Mouse (Mus musculus): ENCODE results near the gene Itgb4. TPM values are rescaled to one million over a fixed set of nuclear protein-coding genes. Genes with fewer than 3 reads are reported as not detected.

Itgb4 gene
- total RNA-seq (2021) = 1 to 10 TPM; 4.7 to 4.8 TPM

GRCm38 (mm10) chr11:115974309-115975082 is at the start of gene Itgb4:
TSS of gene Itgb4 (plus strand) at chr11:115974709.
- no peak for DNase-seq (ENCODE audit: extremely low spot score in 1 of 2, low spot score in 2 of 2)
- intact Hi-C loops (cut with DNase I) = no loop called here

GRCm38 (mm10) chr11:115929031-115929430 is 45.5 kb upstream of the Itgb4 start:
- DNase-seq (ENCODE audit: extremely low spot score in 1 of 2, low spot score in 2 of 2) = no peak
- intact Hi-C loops (cut with DNase I) = no loop called here

GRCm38 (mm10) chr11:115929818-115930217 is 44.7 kb upstream of the Itgb4 start:
- DNase-seq (ENCODE audit: extremely low spot score in 1 of 2, low spot score in 2 of 2) = no peak
- intact Hi-C loops (cut with DNase I) = no loop called here

- DNase-seq (ENCODE audit: extremely low spot score in 1 of 2, low spot score in 2 of 2) = no peak
- intact Hi-C loops (cut with DNase I) = no loop called here
Observed at GRCm38 (mm10) chr11:115931235-115931634, 43.3 kb upstream of the Itgb4 start.

- DNase-seq (ENCODE audit: extremely low spot score in 1 of 2, low spot score in 2 of 2) = peak; percentile 98
- intact Hi-C loops (cut with DNase I) = no loop called here
Observed at GRCm38 (mm10) chr11:115933108-115933746, 41.3 kb upstream of the Itgb4 start, which contains the start of the genes Sap30bp and Recql5. TSS of gene Sap30bp (plus strand) at chr11:115933282. TSS of gene Recql5 (minus strand) at chr11:115933477.

- intact Hi-C loops (cut with DNase I) = no loop called here
- DNase-seq (ENCODE audit: extremely low spot score in 1 of 2, low spot score in 2 of 2) = no peak
Observed at GRCm38 (mm10) chr11:115933747-115934110, 40.8 kb upstream of the Itgb4 start.

GRCm38 (mm10) chr11:115939690-115940329 is 34.7 kb upstream of the Itgb4 start:
- intact Hi-C loops (cut with DNase I) = loop anchor here (2.0 kb wide), 1 partner anchor 59 kb away; no protein-coding TSS in a partner anchor
- peak; percentile 52 to 63 for DNase-seq (ENCODE audit: extremely low spot score in 1 of 2, low spot score in 2 of 2)

GRCm38 (mm10) chr11:115941980-115942379 is 32.5 kb upstream of the Itgb4 start:
- DNase-seq (ENCODE audit: extremely low spot score in 1 of 2, low spot score in 2 of 2) = no peak

GRCm38 (mm10) chr11:115945247-115945646 is 29.3 kb upstream of the Itgb4 start:
- no peak for DNase-seq (ENCODE audit: extremely low spot score in 1 of 2, low spot score in 2 of 2)
- intact Hi-C loops (cut with DNase I) = no loop called here

More at GRCm38 (mm10) chr11:115941980-115942379, 32.5 kb upstream of the Itgb4 start:
- intact Hi-C loops (cut with DNase I) = no loop called here

GRCm38 (mm10) chr11:115946221-115946828 is 28.2 kb upstream of the Itgb4 start:
- DNase-seq (ENCODE audit: extremely low spot score in 1 of 2, low spot score in 2 of 2) = no peak
- intact Hi-C loops (cut with DNase I) = no loop called here

GRCm38 (mm10) chr11:115948316-115948715 is 26.2 kb upstream of the Itgb4 start:
- intact Hi-C loops (cut with DNase I) = no loop called here
- DNase-seq (ENCODE audit: extremely low spot score in 1 of 2, low spot score in 2 of 2) = no peak

GRCm38 (mm10) chr11:115950719-115951118 is 23.8 kb upstream of the Itgb4 start:
- no peak for DNase-seq (ENCODE audit: extremely low spot score in 1 of 2, low spot score in 2 of 2)
- intact Hi-C loops (cut with DNase I) = no loop called here

- intact Hi-C loops (cut with DNase I) = no loop called here
- DNase-seq (ENCODE audit: extremely low spot score in 1 of 2, low spot score in 2 of 2) = no peak
Observed at GRCm38 (mm10) chr11:115954712-115955111, 19.8 kb upstream of the Itgb4 start.

GRCm38 (mm10) chr11:115955195-115955858 is 19.2 kb upstream of the Itgb4 start:
- intact Hi-C loops (cut with DNase I) = no loop called here
- no peak for DNase-seq (ENCODE audit: extremely low spot score in 1 of 2, low spot score in 2 of 2)

- intact Hi-C loops (cut with DNase I) = no loop called here
- no peak for DNase-seq (ENCODE audit: extremely low spot score in 1 of 2, low spot score in 2 of 2)
Observed at GRCm38 (mm10) chr11:115956453-115956852, 18.1 kb upstream of the Itgb4 start.

- no peak for DNase-seq (ENCODE audit: extremely low spot score in 1 of 2, low spot score in 2 of 2)
- intact Hi-C loops (cut with DNase I) = no loop called here
Observed at GRCm38 (mm10) chr11:115957971-115958370, 16.5 kb upstream of the Itgb4 start.

GRCm38 (mm10) chr11:115959018-115959417 is 15.5 kb upstream of the Itgb4 start:
- intact Hi-C loops (cut with DNase I) = no loop called here
- DNase-seq (ENCODE audit: extremely low spot score in 1 of 2, low spot score in 2 of 2) = no peak

GRCm38 (mm10) chr11:115962651-115963412 is 11.7 kb upstream of the Itgb4 start:
- DNase-seq (ENCODE audit: extremely low spot score in 1 of 2, low spot score in 2 of 2) = no peak
- intact Hi-C loops (cut with DNase I) = no loop called here

Data from left cerebral cortex, postnatal 10 days (tissue).